Mouse (Mus musculus) cerebellum, postnatal 4 days (tissue): ENCODE measurements around the gene Smndc1.

ENCODE experiments used
- DNase-seq, 2 experiments: peaks; one replicate each; pipeline ENCODE4 v3.0.0; 2022; ENCODE audit warnings: low spot score in 2 of 2, mixed read lengths in 1 of 2

The Smndc1 gene

GRCm38 (mm10) chr19:53390495-53391007 is at the start of gene Smndc1:
Gene Smndc1, minus strand, starts transcription at chr19:53390578.
- DNase-seq = peak; percentile 97 to 99

- no peak for DNase-seq
Measured at GRCm38 (mm10) chr19:53439340-53439739, 49.0 kb upstream of the Smndc1 start.

GRCm38 (mm10) chr19:53437991-53438390 is 47.6 kb upstream of the Smndc1 start:
- DNase-seq = no peak

- no peak for DNase-seq
Measured at GRCm38 (mm10) chr19:53437311-53437958, 47.1 kb upstream of the Smndc1 start.

- no peak for DNase-seq
Measured at GRCm38 (mm10) chr19:53433949-53434689, 43.7 kb upstream of the Smndc1 start.

GRCm38 (mm10) chr19:53431003-53431402 is 40.6 kb upstream of the Smndc1 start:
- DNase-seq = no peak

- peak in 1 of 2 experiments; percentile 49 for DNase-seq
Measured at GRCm38 (mm10) chr19:53430356-53430755, 40.0 kb upstream of the Smndc1 start.

- DNase-seq = no peak
Measured at GRCm38 (mm10) chr19:53427817-53428216, 37.4 kb upstream of the Smndc1 start.

GRCm38 (mm10) chr19:53427346-53427745 is 37.0 kb upstream of the Smndc1 start:
- DNase-seq = no peak

GRCm38 (mm10) chr19:53425824-53426223 is 35.4 kb upstream of the Smndc1 start:
- DNase-seq = no peak

GRCm38 (mm10) chr19:53424629-53425028 is 34.3 kb upstream of the Smndc1 start:
- DNase-seq = no peak

GRCm38 (mm10) chr19:53423816-53424465 is 33.6 kb upstream of the Smndc1 start:
- no peak for DNase-seq

- no peak for DNase-seq
Measured at GRCm38 (mm10) chr19:53423341-53423753, 33.0 kb upstream of the Smndc1 start.

- no peak for DNase-seq
Measured at GRCm38 (mm10) chr19:53422358-53423308, 32.3 kb upstream of the Smndc1 start.

- DNase-seq = no peak
Measured at GRCm38 (mm10) chr19:53421583-53422188, 31.3 kb upstream of the Smndc1 start.

- peak in 1 of 2 experiments; percentile 68 for DNase-seq
Measured at GRCm38 (mm10) chr19:53420924-53421582, 30.7 kb upstream of the Smndc1 start.

GRCm38 (mm10) chr19:53419834-53420233 is 29.5 kb upstream of the Smndc1 start:
- peak in 1 of 2 experiments; percentile 64 for DNase-seq

- no peak for DNase-seq
Measured at GRCm38 (mm10) chr19:53415198-53415597, 24.8 kb upstream of the Smndc1 start.

GRCm38 (mm10) chr19:53414650-53415049 is 24.3 kb upstream of the Smndc1 start:
- DNase-seq = no peak
